7 mouse cellular contexts compared by ENCODE assay signal in genomic region chr3:98024288-98024848, GRCm38 (mm10). TPM values are rescaled to one million over a fixed set of nuclear protein-coding genes. Genes with fewer than 3 reads are reported as not detected.
DNase-seq lines count a peak whose midpoint lies in the region; ATAC-seq lines count a peak whose summit lies in the region.

No protein-coding gene starts in this region.

- no peaks in the 10 kb centered on the region for H3K36me3 ChIP-seq in intestine, embryonic 16.5 days (ENCODE audit: control insufficient read depth, insufficient read depth, low read length)
- no peaks in the 10 kb centered on the region for H3K36me3 ChIP-seq in neural tube, embryonic 14.5 days (ENCODE audit: control insufficient read depth, insufficient read depth, low read length)

- H3K27ac ChIP-seq in intestine, embryonic 16.5 days (ENCODE audit: low read length) = peak overlapping the region; percentile 78
- peak overlapping the region; percentile 40; the same call in 1 of the 2 replicates for H3K27ac ChIP-seq in neural tube, embryonic 14.5 days (ENCODE audit: low read depth, low read length)

- no peak overlapping the region for H3K4me3 ChIP-seq in intestine, embryonic 16.5 days (ENCODE audit: low read length)
- H3K4me3 ChIP-seq in neural tube, embryonic 14.5 days (ENCODE audit: low read depth, low read length) = no peak overlapping the region

- H3K4me1 ChIP-seq in intestine, embryonic 16.5 days (ENCODE audit: control insufficient read depth, insufficient read depth, low read length) = peaks cover 60% of the 10 kb centered on the region
- peaks cover 22% of the 10 kb centered on the region; the same call in 1 of the 2 replicates for H3K4me1 ChIP-seq in neural tube, embryonic 14.5 days (ENCODE audit: control insufficient read depth, insufficient read depth, low read length)

- no peaks in the 10 kb centered on the region for H3K9me3 ChIP-seq in intestine, embryonic 16.5 days (ENCODE audit: control insufficient read depth, low read length)
- no peaks in the 10 kb centered on the region for H3K9me3 ChIP-seq in neural tube, embryonic 14.5 days (ENCODE audit: control insufficient read depth, low read length)

- peak overlapping the region; percentile 46 for H3K9ac ChIP-seq in intestine, embryonic 16.5 days (ENCODE audit: low read depth, low read length)
- 0 out of 2 replicates have a peak overlapping the region, but pooled peaks have one; percentile 32 for H3K9ac ChIP-seq in neural tube, embryonic 14.5 days (replicated peaks; ENCODE audit: low read depth, low read length)

- DNase-seq in ZHBTc4 (ENCODE audit: low read depth, low spot score) = peak; percentile 95
- peak; percentile 55 to 71 for DNase-seq in cerebellum, postnatal 10 days
- peak; percentile 62 for DNase-seq in gastrocnemius, postnatal 25 days
- peak; percentile 85 to 91 for DNase-seq in lung, adult 18-20 months
- DNase-seq in B cell, adult 2 months = no peak

- ATAC-seq in intestine, embryonic 16.5 days = peak; percentile 78
- ATAC-seq in neural tube, embryonic 14.5 days (ENCODE audit: low read depth) = peak; percentile 53

- 8% methylated on average over 13 of the region's 13 CpGs for WGBS in intestine, embryonic 16.5 days
- WGBS in neural tube, embryonic 14.5 days = 1% methylated on average over 13 of the region's 13 CpGs

- peak overlapping the region; percentile 45 for H3K4me2 ChIP-seq in intestine, embryonic 16.5 days (ENCODE audit: low read depth, low read length)
- peak overlapping the region; percentile 28; the same call in 1 of the 2 replicates for H3K4me2 ChIP-seq in neural tube, embryonic 14.5 days (ENCODE audit: low read depth, low read length)

- H3K27me3 ChIP-seq in intestine, embryonic 16.5 days (replicated peaks; ENCODE audit: control insufficient read depth, insufficient read depth, low read length) = no peaks in the 10 kb centered on the region
- no peaks in the 10 kb centered on the region for H3K27me3 ChIP-seq in neural tube, embryonic 14.5 days (ENCODE audit: control insufficient read depth, insufficient read depth, low read length)

RNA-seq across cellular contexts. Expression of gene Notch2, which starts 11.0 kb away (rescaled TPM):
- total RNA-seq in gastrocnemius, postnatal 25 days (2021) = 10 to 100 TPM in 1 of 2 experiments, 1 to 10 TPM in 1; 9.9 to 10.3 TPM
- polyA plus RNA-seq in intestine, embryonic 16.5 days (2015; fragmentation: Nextera tagmentation; extraction: Ambion mirVana) = 9.1 and 10.9 TPM in 2 replicates
- 8.2 and 13.6 TPM in 2 replicates for polyA plus RNA-seq in neural tube, embryonic 14.5 days (2014; fragmentation: Nextera tagmentation; extraction: Ambion mirVana)

Comparison
In these comparisons a context has a peak if more than half of its experiments do, and no peak if none do; other contexts are left out.
1. DNase-seq: peak in ZHBTc4 (single experiment), cerebellum, postnatal 10 days (2 of 2), gastrocnemius, postnatal 25 days (single experiment) and lung, adult 18-20 months (2 of 2); none in B cell, adult 2 months (0 of 2).